Mouse (Mus musculus): ENCODE measurements around the gene Gm49322. TPM values are rescaled to one million over a fixed set of nuclear protein-coding genes. Genes with fewer than 3 reads are reported as not detected.
A peak's percentile ranks its signal among the peaks of the same experiment; 100 is the strongest.

The Gm49322 gene
- polyA plus RNA-seq, 1 experiment from 2014 or later, result 2.2 TPM

DNA sequence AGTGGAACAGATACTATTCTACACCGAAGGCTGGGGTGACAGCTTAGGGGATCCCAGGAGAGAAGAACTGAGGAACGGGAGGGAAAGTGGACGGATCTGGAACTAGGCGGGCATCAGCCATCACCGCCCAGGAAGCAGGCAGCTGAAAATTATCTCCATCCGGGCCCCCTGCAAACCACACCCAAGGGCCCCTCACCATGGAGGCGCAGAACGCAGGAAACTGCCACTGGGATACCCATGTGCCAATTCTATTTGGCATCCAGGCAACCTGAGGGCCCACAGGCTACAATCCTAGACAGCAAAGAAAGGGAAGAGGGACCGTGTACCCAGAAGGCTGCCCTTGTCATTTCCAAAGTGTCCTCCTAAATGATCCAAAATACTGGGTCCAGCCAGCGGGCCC, 35.4 kb upstream of the Gm49322 start:
- Histone ChIP-seq H3K4me2 (ENCODE audit: low read depth, low read length) (peak overlapping the region; percentile 59), H3K27me3 (ENCODE audit: control insufficient read depth, insufficient read depth, low read length) (no peaks in the 10 kb centered on the region), H3K4me1 (ENCODE audit: control insufficient read depth, insufficient read depth, low read length) (peaks cover 45% of the 10 kb centered on the region), H3K36me3 (ENCODE audit: control insufficient read depth, insufficient read depth) (peaks cover 8% of the 10 kb centered on the region; the same call in 1 of the 2 replicates), H3K9ac (ENCODE audit: low read length) (peak overlapping the region; percentile 67), H3K4me3 (ENCODE audit: low read length) (no peak overlapping the region), H3K27ac (ENCODE audit: low read length) (peak overlapping the region; percentile 69), H3K9me3 (replicated peaks; ENCODE audit: control insufficient read depth, low read length) (no peaks in the 10 kb centered on the region)
- 82% methylated on average over 10 of the region's 10 CpGs for WGBS
- ATAC-seq (replicated peaks; ENCODE audit: extremely low read depth, insufficient read depth, low FRiP score), result no peak

DNA sequence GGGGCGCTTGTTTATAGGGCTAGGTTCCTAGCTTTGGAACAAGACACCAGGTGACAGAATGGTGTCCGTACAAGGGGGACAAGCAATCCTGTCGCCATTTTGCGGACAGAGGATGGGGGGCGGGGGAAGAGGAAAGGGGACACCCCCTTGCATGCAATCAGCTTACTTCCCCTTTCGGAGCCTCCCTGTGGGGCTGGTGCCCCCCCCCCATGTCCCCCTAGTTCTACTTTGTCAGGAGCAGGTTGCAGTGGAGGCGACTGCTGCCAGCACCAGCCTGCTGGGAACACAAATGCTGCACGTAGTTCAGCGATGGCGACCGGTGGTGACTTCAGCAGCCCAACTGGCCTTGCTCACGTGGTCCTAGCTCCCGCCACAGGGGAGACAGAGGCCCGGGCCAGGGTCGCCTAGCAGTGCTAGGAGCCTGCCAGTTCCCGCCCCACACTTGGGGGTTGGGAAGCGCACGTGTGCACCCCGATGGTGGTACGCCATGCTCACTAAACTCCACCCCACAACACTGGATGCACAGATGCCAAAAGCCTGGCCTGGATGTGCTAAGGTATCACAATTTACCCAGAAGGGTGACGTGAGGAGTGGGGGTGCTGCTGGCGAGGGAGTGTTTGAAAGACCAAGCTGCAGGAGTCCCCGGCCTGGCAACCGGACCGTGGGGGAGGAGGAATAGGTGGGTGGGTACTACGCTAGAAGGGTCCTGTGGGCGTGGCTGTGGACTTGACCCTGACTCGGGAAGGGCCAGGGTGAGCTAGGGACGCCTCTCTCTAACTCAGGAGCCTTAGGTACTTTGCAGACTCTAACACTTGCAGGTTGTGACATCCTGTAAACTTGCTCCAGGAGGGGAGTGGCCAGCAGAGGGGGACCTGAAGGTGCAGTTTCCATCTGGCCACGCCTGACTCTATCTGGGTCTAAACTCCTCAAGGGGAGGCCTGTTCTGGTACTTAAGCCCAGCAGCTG, 34.7 kb upstream of the Gm49322 start:
- H3K27ac ChIP-seq (ENCODE audit: low read length), result peak overlapping the region; percentile 69
- H3K4me1 ChIP-seq (ENCODE audit: control insufficient read depth, insufficient read depth, low read length), result peaks cover 52% of the 10 kb centered on the region
- 23% methylated on average over 30 of the region's 30 CpGs for WGBS
- peak overlapping the region; percentile 36 for H3K4me3 ChIP-seq (ENCODE audit: low read length)
- H3K9me3 ChIP-seq (replicated peaks; ENCODE audit: control insufficient read depth, low read length), result no peaks in the 10 kb centered on the region
- peak overlapping the region; percentile 67 for H3K9ac ChIP-seq (ENCODE audit: low read length)
- peaks cover 8% of the 10 kb centered on the region; the same call in 1 of the 2 replicates for H3K36me3 ChIP-seq (ENCODE audit: control insufficient read depth, insufficient read depth)
- peak; percentile 24 for ATAC-seq (replicated peaks; ENCODE audit: extremely low read depth, insufficient read depth, low FRiP score)
- H3K4me2 ChIP-seq (ENCODE audit: low read depth, low read length), result peak overlapping the region; percentile 59
- no peaks in the 10 kb centered on the region for H3K27me3 ChIP-seq (ENCODE audit: control insufficient read depth, insufficient read depth, low read length)

DNA sequence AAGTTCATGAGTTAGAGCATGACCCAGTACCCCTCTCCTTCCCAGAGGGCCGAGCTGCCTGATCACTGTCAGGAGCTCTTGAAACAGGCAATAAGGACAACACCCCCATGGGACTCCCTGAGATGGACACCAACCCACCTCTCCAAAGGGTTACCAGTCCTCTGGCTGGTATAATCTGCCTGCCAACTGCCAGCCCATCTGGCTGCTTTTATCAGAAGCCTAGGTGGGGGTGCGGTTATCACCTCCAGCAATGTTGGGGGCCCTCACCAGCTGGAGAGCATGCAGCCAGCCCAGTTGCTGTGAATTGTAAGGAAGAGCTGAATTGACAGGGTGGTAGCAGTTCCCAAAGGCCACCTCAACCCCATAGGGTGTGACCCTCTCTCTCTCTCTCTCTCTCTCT, 33.3 kb upstream of the Gm49322 start:
- H3K27ac ChIP-seq (ENCODE audit: low read length), result no peak overlapping the region
- H3K4me2 ChIP-seq (ENCODE audit: low read depth, low read length), result no peak overlapping the region

DNA sequence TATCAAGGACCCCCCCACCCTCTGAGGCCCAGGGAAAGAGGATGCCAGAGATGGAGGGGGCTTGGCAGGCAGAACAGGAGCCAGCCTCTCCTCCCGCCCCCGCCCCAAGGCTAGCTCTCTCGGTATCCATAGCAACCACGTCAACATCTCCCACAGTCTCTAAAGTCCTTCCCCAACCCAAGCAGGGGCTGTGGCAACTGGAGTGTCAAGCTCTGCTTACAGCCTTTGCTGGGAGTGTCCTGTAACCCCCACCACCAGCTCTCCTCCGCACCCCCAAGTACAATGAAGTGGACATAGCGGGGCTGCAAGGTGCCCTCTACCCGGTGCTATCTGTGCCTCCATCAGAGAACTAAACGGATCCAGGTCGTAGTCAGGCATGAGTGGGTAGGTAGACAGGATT, 31.9 kb upstream of the Gm49322 start:
- H3K4me1 ChIP-seq (ENCODE audit: control insufficient read depth, insufficient read depth, low read length), result peaks cover 53% of the 10 kb centered on the region
- H3K4me3 ChIP-seq (ENCODE audit: low read length), result no peak overlapping the region
- H3K27me3 ChIP-seq (ENCODE audit: control insufficient read depth, insufficient read depth, low read length), result no peaks in the 10 kb centered on the region
- H3K27ac ChIP-seq (ENCODE audit: low read length), result no peak overlapping the region
- no peaks in the 10 kb centered on the region for H3K9me3 ChIP-seq (replicated peaks; ENCODE audit: control insufficient read depth, low read length)
- no peak for ATAC-seq (replicated peaks; ENCODE audit: extremely low read depth, insufficient read depth, low FRiP score)
- H3K9ac ChIP-seq (ENCODE audit: low read length), result peak overlapping the region; percentile 6
- H3K4me2 ChIP-seq (ENCODE audit: low read depth, low read length), result no peak overlapping the region
- WGBS, result 44% methylated on average over 9 of the region's 9 CpGs
- no peaks in the 10 kb centered on the region for H3K36me3 ChIP-seq (ENCODE audit: control insufficient read depth, insufficient read depth)

More for the DNA sequence above, 33.3 kb upstream of the Gm49322 start:
- 70% methylated on average over 2 of the region's 2 CpGs for WGBS
- peaks cover 48% of the 10 kb centered on the region for H3K4me1 ChIP-seq (ENCODE audit: control insufficient read depth, insufficient read depth, low read length)
- H3K9ac ChIP-seq (ENCODE audit: low read length), result no peak overlapping the region
- H3K36me3 ChIP-seq (ENCODE audit: control insufficient read depth, insufficient read depth), result peaks cover 8% of the 10 kb centered on the region; the same call in 1 of the 2 replicates
- H3K27me3 ChIP-seq (ENCODE audit: control insufficient read depth, insufficient read depth, low read length), result no peaks in the 10 kb centered on the region
- no peak overlapping the region for H3K4me3 ChIP-seq (ENCODE audit: low read length)
- H3K9me3 ChIP-seq (replicated peaks; ENCODE audit: control insufficient read depth, low read length), result no peaks in the 10 kb centered on the region
- ATAC-seq (replicated peaks; ENCODE audit: extremely low read depth, insufficient read depth, low FRiP score), result no peak

DNA sequence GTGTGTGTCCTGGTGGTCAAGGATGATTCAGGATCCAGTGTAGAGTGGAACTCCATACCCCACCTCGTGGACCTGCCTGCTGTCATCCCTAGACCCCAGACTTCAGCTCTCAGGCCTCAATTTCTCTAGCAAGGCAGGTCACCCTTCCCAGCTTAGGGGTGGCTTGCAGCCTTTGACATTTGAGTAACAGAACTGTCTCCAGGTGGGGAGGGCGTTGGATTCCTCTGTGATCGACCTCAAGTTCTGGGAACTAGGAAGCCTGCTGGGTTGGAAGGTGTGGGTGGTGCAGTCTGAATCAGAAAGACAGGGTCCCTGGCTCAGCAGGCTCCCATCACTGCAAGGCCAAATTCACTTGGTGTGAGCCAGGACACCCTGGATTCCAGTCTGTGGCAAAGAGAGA, 30.9 kb upstream of the Gm49322 start:
- 74% methylated on average over 3 of the region's 3 CpGs for WGBS
- H3K4me3 ChIP-seq (ENCODE audit: low read length), result no peak overlapping the region
- H3K27me3 ChIP-seq (ENCODE audit: control insufficient read depth, insufficient read depth, low read length), result no peaks in the 10 kb centered on the region
- no peak overlapping the region for H3K4me2 ChIP-seq (ENCODE audit: low read depth, low read length)
- H3K9me3 ChIP-seq (replicated peaks; ENCODE audit: control insufficient read depth, low read length), result no peaks in the 10 kb centered on the region
- H3K36me3 ChIP-seq (ENCODE audit: control insufficient read depth, insufficient read depth), result no peaks in the 10 kb centered on the region
- no peak for ATAC-seq (replicated peaks; ENCODE audit: extremely low read depth, insufficient read depth, low FRiP score)
- H3K27ac ChIP-seq (ENCODE audit: low read length), result no peak overlapping the region
- H3K9ac ChIP-seq (ENCODE audit: low read length), result no peak overlapping the region
- H3K4me1 ChIP-seq (ENCODE audit: control insufficient read depth, insufficient read depth, low read length), result peaks cover 48% of the 10 kb centered on the region

DNA sequence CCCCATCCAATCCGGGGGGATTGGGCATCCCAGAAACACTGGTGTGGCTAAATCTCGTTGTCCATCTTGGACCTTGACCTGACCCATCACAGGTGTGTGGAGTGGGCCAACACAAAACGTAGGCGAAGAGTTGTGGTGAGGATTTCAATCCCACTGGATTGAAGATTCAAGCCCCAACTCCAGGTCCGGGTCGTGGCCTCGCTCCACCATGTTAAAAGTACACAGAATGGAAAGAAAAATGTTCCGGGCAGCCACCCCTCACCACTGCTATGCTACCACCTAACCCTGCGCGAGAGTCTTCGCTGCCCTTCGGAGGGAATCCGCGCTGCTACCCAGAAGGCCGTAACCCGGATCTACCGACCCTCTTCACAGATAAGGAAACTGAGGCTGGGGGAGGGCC, 29.9 kb upstream of the Gm49322 start:
- Histone ChIP-seq H3K4me3 (ENCODE audit: low read length) (peak overlapping the region; percentile 79), H3K9me3 (replicated peaks; ENCODE audit: control insufficient read depth, low read length) (no peaks in the 10 kb centered on the region), H3K4me2 (ENCODE audit: low read depth, low read length) (peak overlapping the region; percentile 81), H3K9ac (ENCODE audit: low read length) (peak overlapping the region; percentile 86), H3K4me1 (ENCODE audit: control insufficient read depth, insufficient read depth, low read length) (peaks cover 38% of the 10 kb centered on the region), H3K27ac (ENCODE audit: low read length) (no peak overlapping the region), H3K27me3 (ENCODE audit: control insufficient read depth, insufficient read depth, low read length) (no peaks in the 10 kb centered on the region), H3K36me3 (ENCODE audit: control insufficient read depth, insufficient read depth) (no peaks in the 10 kb centered on the region)
- 13% methylated on average over 17 of the region's 17 CpGs for WGBS
- ATAC-seq (replicated peaks; ENCODE audit: extremely low read depth, insufficient read depth, low FRiP score), result no peak

DNA sequence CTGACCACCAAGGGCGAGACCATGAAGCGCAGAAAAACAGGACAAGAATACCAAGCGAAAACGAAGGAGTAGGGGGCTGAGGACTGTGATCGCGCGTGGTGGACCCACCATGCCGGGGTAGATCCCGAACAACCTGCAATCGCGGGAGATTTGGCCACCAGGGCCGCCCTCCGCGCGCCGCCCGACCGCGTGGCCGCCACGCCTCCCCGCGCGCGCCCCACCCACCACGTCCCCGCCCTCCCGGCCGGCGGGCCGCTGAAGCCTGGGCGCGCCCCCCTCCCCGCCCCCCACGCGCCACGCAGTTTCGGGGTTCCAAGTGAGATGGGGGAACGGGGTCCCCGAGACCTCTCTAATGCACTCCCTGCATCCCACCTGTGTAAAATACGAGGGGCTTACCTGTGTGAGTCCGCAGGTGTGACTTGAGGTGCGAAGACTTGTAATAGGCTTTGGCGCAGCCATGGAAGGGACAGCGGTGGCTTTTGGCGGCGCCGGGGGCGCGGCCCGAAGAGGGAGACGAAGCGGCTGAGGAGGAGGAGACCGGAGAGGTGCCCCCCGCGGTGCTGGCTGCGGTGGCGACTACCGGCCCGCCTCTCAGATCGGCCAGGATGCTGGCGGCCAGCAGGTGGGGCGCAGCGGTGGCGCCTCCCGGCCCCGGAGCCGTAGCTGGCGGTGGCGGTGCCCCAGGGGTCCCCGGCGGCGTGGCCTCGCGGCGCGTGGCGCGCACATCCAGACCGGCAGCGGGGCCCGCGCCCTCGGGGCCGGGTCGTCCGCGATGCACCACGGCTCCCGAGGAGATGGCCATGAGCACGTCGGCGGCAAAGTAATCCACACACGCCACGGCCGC, 29.2 kb upstream of the Gm49322 start:
- H3K9ac ChIP-seq (ENCODE audit: low read length), result peak overlapping the region; percentile 86
- ATAC-seq (replicated peaks; ENCODE audit: extremely low read depth, insufficient read depth, low FRiP score), result 0 out of 2 replicates have a peak, but pooled peaks have one; percentile 0
- H3K27me3 ChIP-seq (ENCODE audit: control insufficient read depth, insufficient read depth, low read length), result no peaks in the 10 kb centered on the region
- H3K27ac ChIP-seq (ENCODE audit: low read length), result peak overlapping the region; percentile 84
- H3K9me3 ChIP-seq (replicated peaks; ENCODE audit: control insufficient read depth, low read length), result no peaks in the 10 kb centered on the region
- no peaks in the 10 kb centered on the region for H3K36me3 ChIP-seq (ENCODE audit: control insufficient read depth, insufficient read depth)
- peak overlapping the region; percentile 81 for H3K4me2 ChIP-seq (ENCODE audit: low read depth, low read length)
- H3K4me1 ChIP-seq (ENCODE audit: control insufficient read depth, insufficient read depth, low read length), result peaks cover 31% of the 10 kb centered on the region
- under 1% methylated on average over 93 of the region's 96 CpGs for WGBS
- peak overlapping the region; percentile 79 for H3K4me3 ChIP-seq (ENCODE audit: low read length)

DNA sequence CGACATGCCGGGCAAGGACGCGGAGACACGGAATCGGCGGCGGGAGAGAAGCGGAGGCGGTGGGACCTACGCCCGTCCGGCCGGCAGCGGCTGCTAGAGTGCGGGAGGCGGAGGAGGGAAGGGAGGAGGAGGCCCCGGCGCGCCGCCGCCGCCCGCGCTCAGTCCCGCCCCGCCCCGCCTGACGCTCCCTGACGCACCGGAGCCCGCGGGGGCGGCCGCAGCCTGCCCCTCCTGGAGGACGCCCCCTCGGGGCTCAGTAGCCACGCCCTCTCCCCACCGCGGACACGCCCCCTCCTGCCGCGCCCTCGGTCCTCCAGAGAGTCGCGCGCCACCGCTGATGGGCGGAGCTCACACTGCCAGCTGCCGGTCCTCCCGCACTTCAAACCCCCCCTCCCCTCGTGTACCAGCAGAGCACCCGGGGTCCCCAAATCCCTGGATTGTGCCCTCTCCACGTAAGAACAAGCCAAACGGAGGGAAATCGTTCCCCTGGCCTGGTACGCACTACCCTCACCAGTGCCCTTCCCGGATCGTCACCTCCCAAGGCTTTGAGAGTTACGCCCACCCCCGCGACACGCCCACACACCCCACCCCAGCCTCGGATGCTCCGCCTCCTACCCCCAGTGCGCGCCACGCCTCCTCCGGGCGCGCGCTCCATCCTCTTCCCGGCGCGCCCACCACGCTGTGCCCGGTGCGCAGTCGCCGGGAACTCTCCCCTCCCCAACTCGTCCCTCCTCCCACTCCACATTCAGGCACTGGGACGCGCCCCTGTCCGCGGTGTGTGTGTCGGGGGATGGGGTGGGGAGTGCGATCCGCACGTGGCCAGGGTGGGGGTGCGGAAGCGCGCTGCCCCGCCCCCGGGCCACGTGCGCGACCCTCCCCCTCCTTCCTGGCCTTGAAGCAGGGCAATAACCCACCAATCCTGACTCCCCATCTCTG, 28.4 kb upstream of the Gm49322 start, which contains the start of gene Klf16:
Gene Klf16 (minus strand): TSS at position 127 of the 936 bp plus-strand sequence.
- Histone ChIP-seq H3K4me2 (ENCODE audit: low read depth, low read length) (peak within 1 kb of the TSS; percentile 81), H3K36me3 (ENCODE audit: control insufficient read depth, insufficient read depth) (no peaks in the 10 kb centered on the region), H3K27me3 (ENCODE audit: control insufficient read depth, insufficient read depth, low read length) (no peaks in the 10 kb centered on the region), H3K4me1 (ENCODE audit: control insufficient read depth, insufficient read depth, low read length) (peaks cover 25% of the 10 kb centered on the region), H3K9ac (ENCODE audit: low read length) (peak within 1 kb of the TSS; percentile 86), H3K4me3 (ENCODE audit: low read length) (peak within 1 kb of the TSS; percentile 79), H3K9me3 (replicated peaks; ENCODE audit: control insufficient read depth, low read length) (no peaks in the 10 kb centered on the region), H3K27ac (ENCODE audit: low read length) (peak within 1 kb of the TSS; percentile 89)
- WGBS, result under 1% methylated on average over 81 of the region's 97 CpGs
- peak; percentile 88 for ATAC-seq (replicated peaks; ENCODE audit: extremely low read depth, insufficient read depth, low FRiP score)
